Mouse (Mus musculus): ENCODE results near the gene Dgke. TPM values are rescaled to one million over a fixed set of nuclear protein-coding genes. Genes with fewer than 3 reads are reported as not detected.
A peak's percentile ranks its signal among the peaks of the same experiment; 100 is the strongest.
"Not testable (repeated sequence)": the region's sequence is repeated elsewhere in the genome, so short reads cannot be mapped to it uniquely, and the experiment has no call there.

Dgke gene
- polyA plus RNA-seq, 1 experiment from 2014 or later: 3.0 TPM

GRCm38 (mm10) chr11:89081906-89082305, 15.3 kb upstream of the Dgke start:
- not testable (repeated sequence) for H3K9me3 ChIP-seq (ENCODE audit: control insufficient read depth, low read length); H3K27me3 ChIP-seq (replicated peaks; ENCODE audit: control insufficient read depth, insufficient read depth, low read length); H3K27ac ChIP-seq (replicated peaks; ENCODE audit: low read depth, low read length); H3K4me3 ChIP-seq (ENCODE audit: low read depth, low read length); H3K4me1 ChIP-seq (ENCODE audit: control insufficient read depth, insufficient read depth, low read length); ATAC-seq (ENCODE audit: low read depth); H3K9ac ChIP-seq (ENCODE audit: low read depth, low read length); H3K36me3 ChIP-seq (ENCODE audit: control insufficient read depth, insufficient read depth, low read length); H3K4me2 ChIP-seq (ENCODE audit: low read depth, low read length); DNase-seq (ENCODE audit: low spot score)
- WGBS: 48% methylated on average over 5 of the region's 5 CpGs

GRCm38 (mm10) chr11:89078996-89079680, 12.5 kb upstream of the Dgke start:
- Histone ChIP-seq H3K9me3 (ENCODE audit: control insufficient read depth, low read length) (no peaks in the 10 kb centered on the region), H3K27ac (replicated peaks; ENCODE audit: low read depth, low read length) (no peak overlapping the region), H3K9ac (ENCODE audit: low read depth, low read length) (no peak overlapping the region), H3K4me1 (ENCODE audit: control insufficient read depth, insufficient read depth, low read length) (no peaks in the 10 kb centered on the region), H3K4me2 (ENCODE audit: low read depth, low read length) (no peak overlapping the region), H3K36me3 (ENCODE audit: control insufficient read depth, insufficient read depth, low read length) (no peaks in the 10 kb centered on the region), H3K4me3 (ENCODE audit: low read depth, low read length) (no peak overlapping the region), H3K27me3 (replicated peaks; ENCODE audit: control insufficient read depth, insufficient read depth, low read length) (no peaks in the 10 kb centered on the region)
- WGBS: 78% methylated on average over 16 of the region's 16 CpGs
- ATAC-seq (ENCODE audit: low read depth): no peak
- DNase-seq (ENCODE audit: low spot score): no peak

GRCm38 (mm10) chr11:89078305-89078704, 11.7 kb upstream of the Dgke start:
- Histone ChIP-seq H3K4me3 (ENCODE audit: low read depth, low read length) (no peak overlapping the region), H3K4me2 (ENCODE audit: low read depth, low read length) (no peak overlapping the region), H3K27ac (replicated peaks; ENCODE audit: low read depth, low read length) (no peak overlapping the region), H3K9me3 (ENCODE audit: control insufficient read depth, low read length) (no peaks in the 10 kb centered on the region), H3K36me3 (ENCODE audit: control insufficient read depth, insufficient read depth, low read length) (no peaks in the 10 kb centered on the region), H3K4me1 (ENCODE audit: control insufficient read depth, insufficient read depth, low read length) (no peaks in the 10 kb centered on the region), H3K27me3 (replicated peaks; ENCODE audit: control insufficient read depth, insufficient read depth, low read length) (no peaks in the 10 kb centered on the region), H3K9ac (ENCODE audit: low read depth, low read length) (no peak overlapping the region)
- ATAC-seq (ENCODE audit: low read depth) (no peak), DNase-seq (ENCODE audit: low spot score) (no peak)
- 88% methylated on average over 3 of the region's 3 CpGs for WGBS

GRCm38 (mm10) chr11:89077601-89078000, 11.0 kb upstream of the Dgke start:
- H3K27me3 ChIP-seq (replicated peaks; ENCODE audit: control insufficient read depth, insufficient read depth, low read length): no peaks in the 10 kb centered on the region
- H3K4me2 ChIP-seq (ENCODE audit: low read depth, low read length): no peak overlapping the region
- no peak overlapping the region for H3K9ac ChIP-seq (ENCODE audit: low read depth, low read length)
- H3K9me3 ChIP-seq (ENCODE audit: control insufficient read depth, low read length): no peaks in the 10 kb centered on the region
- DNase-seq (ENCODE audit: low spot score): no peak
- H3K27ac ChIP-seq (replicated peaks; ENCODE audit: low read depth, low read length): no peak overlapping the region
- WGBS: 77% methylated on average over 8 of the region's 8 CpGs
- H3K36me3 ChIP-seq (ENCODE audit: control insufficient read depth, insufficient read depth, low read length): no peaks in the 10 kb centered on the region
- H3K4me3 ChIP-seq (ENCODE audit: low read depth, low read length): no peak overlapping the region
- H3K4me1 ChIP-seq (ENCODE audit: control insufficient read depth, insufficient read depth, low read length): no peaks in the 10 kb centered on the region
- ATAC-seq (ENCODE audit: low read depth): no peak

DNA sequence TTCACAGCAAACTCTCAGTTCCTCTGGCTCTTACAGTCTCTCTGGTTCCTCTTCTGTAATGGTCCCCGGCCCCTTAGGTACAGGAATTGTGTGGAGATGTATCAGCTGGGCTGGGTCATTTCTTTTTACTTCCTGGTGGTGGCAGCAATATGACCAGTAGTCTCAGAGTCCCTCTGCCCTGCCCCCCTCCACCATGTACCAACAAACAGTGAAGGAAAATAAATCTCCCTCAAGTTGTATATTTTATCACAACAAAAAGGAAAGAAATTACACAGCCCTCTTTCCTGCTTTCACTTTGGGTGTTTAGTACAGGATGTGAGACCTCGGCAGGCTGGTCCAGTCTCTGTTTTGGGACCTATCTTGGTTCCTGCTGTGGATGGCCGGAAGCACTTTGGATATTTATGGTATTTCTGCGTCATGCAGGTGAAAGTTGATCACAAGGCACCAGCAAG, 9.7 kb upstream of the Dgke start:
- no peaks in the 10 kb centered on the region for H3K36me3 ChIP-seq (ENCODE audit: control insufficient read depth, insufficient read depth, low read length)
- H3K9ac ChIP-seq (ENCODE audit: low read depth, low read length): no peak overlapping the region
- H3K27me3 ChIP-seq (replicated peaks; ENCODE audit: control insufficient read depth, insufficient read depth, low read length): no peaks in the 10 kb centered on the region
- WGBS: 67% methylated on average over 4 of the region's 4 CpGs
- H3K9me3 ChIP-seq (ENCODE audit: control insufficient read depth, low read length): no peaks in the 10 kb centered on the region
- no peak overlapping the region for H3K4me3 ChIP-seq (ENCODE audit: low read depth, low read length)
- H3K27ac ChIP-seq (replicated peaks; ENCODE audit: low read depth, low read length): no peak overlapping the region
- H3K4me2 ChIP-seq (ENCODE audit: low read depth, low read length): no peak overlapping the region
- ATAC-seq (ENCODE audit: low read depth) (no peak), DNase-seq (ENCODE audit: low spot score) (no peak)
- no peaks in the 10 kb centered on the region for H3K4me1 ChIP-seq (ENCODE audit: control insufficient read depth, insufficient read depth, low read length)

- Histone ChIP-seq H3K27me3 (replicated peaks; ENCODE audit: control insufficient read depth, insufficient read depth, low read length) (no peaks in the 10 kb centered on the region), H3K27ac (replicated peaks; ENCODE audit: low read depth, low read length) (no peak overlapping the region), H3K9me3 (ENCODE audit: control insufficient read depth, low read length) (no peaks in the 10 kb centered on the region), H3K4me1 (ENCODE audit: control insufficient read depth, insufficient read depth, low read length) (no peaks in the 10 kb centered on the region), H3K4me3 (ENCODE audit: low read depth, low read length) (no peak overlapping the region), H3K4me2 (ENCODE audit: low read depth, low read length) (no peak overlapping the region), H3K36me3 (ENCODE audit: control insufficient read depth, insufficient read depth, low read length) (no peaks in the 10 kb centered on the region), H3K9ac (ENCODE audit: low read depth, low read length) (no peak overlapping the region)
- WGBS: 57% methylated on average over 19 of the region's 19 CpGs
- DNase-seq (ENCODE audit: low spot score): no peak
- ATAC-seq (ENCODE audit: low read depth): no peak
These were observed 8.2 kb upstream of the Dgke start for GRCm38 (mm10) chr11:89074783-89075413.

GRCm38 (mm10) chr11:89073541-89073940, 6.9 kb upstream of the Dgke start, which contains the start of gene Gm525:
Gm525 (plus strand) TSS chr11:89073841.
- H3K4me2 ChIP-seq (ENCODE audit: low read depth, low read length): no peak within 1 kb of the TSS
- no peak within 1 kb of the TSS for H3K4me3 ChIP-seq (ENCODE audit: low read depth, low read length)
- no peak within 1 kb of the TSS for H3K27ac ChIP-seq (replicated peaks; ENCODE audit: low read depth, low read length)
- DNase-seq (ENCODE audit: low spot score) (no peak), ATAC-seq (ENCODE audit: low read depth) (no peak)
- no peak within 1 kb of the TSS for H3K9ac ChIP-seq (ENCODE audit: low read depth, low read length)
- 66% methylated on average over 8 of the region's 8 CpGs for WGBS
- no peaks in the 10 kb centered on the region for H3K36me3 ChIP-seq (ENCODE audit: control insufficient read depth, insufficient read depth, low read length)
- H3K9me3 ChIP-seq (ENCODE audit: control insufficient read depth, low read length): no peaks in the 10 kb centered on the region
- H3K27me3 ChIP-seq (replicated peaks; ENCODE audit: control insufficient read depth, insufficient read depth, low read length): no peaks in the 10 kb centered on the region
- no peaks in the 10 kb centered on the region for H3K4me1 ChIP-seq (ENCODE audit: control insufficient read depth, insufficient read depth, low read length)

DNA sequence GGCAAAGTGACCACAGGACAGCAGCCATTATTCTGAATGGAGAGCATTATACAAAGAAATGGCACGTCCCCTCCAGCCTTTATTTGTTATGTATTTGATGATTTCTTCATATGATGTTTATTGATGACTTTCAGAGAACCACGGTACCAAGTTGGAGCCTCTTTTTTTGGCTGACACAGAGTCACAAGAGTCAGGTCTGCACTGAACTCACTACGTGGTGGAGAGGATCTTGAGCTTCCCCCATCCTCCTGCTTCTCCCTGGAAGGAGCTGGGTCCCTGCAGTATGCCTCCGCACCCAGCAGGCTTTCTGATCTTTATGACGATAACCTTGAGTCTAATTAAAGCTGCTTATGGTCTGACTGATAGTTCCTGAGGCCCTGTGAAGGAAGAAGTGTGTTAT, 4.9 kb upstream of the Dgke start:
- ATAC-seq (ENCODE audit: low read depth): no peak
- no peak overlapping the region for H3K27ac ChIP-seq (replicated peaks; ENCODE audit: low read depth, low read length)
- H3K9me3 ChIP-seq (ENCODE audit: control insufficient read depth, low read length): no peaks in the 10 kb centered on the region
- no peak overlapping the region for H3K9ac ChIP-seq (ENCODE audit: low read depth, low read length)
- no peaks in the 10 kb centered on the region for H3K4me1 ChIP-seq (ENCODE audit: control insufficient read depth, insufficient read depth, low read length)
- DNase-seq (ENCODE audit: low spot score): no peak
- 81% methylated on average over 5 of the region's 5 CpGs for WGBS
- no peak overlapping the region for H3K4me3 ChIP-seq (ENCODE audit: low read depth, low read length)
- no peaks in the 10 kb centered on the region for H3K36me3 ChIP-seq (ENCODE audit: control insufficient read depth, insufficient read depth, low read length)
- H3K27me3 ChIP-seq (replicated peaks; ENCODE audit: control insufficient read depth, insufficient read depth, low read length): no peaks in the 10 kb centered on the region
- no peak overlapping the region for H3K4me2 ChIP-seq (ENCODE audit: low read depth, low read length)

DNA sequence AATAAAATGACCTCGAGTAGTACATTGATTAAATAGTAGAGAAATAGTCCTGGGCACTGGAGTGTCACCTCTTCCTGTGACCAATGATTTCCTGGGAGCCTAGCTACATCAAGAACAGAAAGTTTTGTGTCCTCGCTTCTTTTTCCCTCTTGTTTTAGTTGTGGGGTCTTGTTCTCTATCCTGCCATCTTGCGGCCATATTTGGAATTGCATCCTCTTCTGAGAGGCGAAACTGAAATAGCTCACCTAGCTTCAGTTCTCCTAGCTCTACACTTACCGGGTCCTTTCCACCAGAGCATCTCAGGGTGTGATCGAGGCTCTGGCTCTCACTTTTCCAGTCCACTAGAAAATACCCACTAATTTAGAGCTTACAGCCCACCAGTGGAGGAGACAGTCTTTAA, 2.7 kb upstream of the Dgke start:
- DNase-seq (ENCODE audit: low spot score): peak; percentile 40
- no peak overlapping the region for H3K27ac ChIP-seq (replicated peaks; ENCODE audit: low read depth, low read length)
- no peak for ATAC-seq (ENCODE audit: low read depth)
- H3K36me3 ChIP-seq (ENCODE audit: control insufficient read depth, insufficient read depth, low read length): no peaks in the 10 kb centered on the region
- H3K4me1 ChIP-seq (ENCODE audit: control insufficient read depth, insufficient read depth, low read length): no peaks in the 10 kb centered on the region
- whole genome bisulfite sequencing: 30% methylated on average over 6 of the region's 6 CpGs
- H3K4me3 ChIP-seq (ENCODE audit: low read depth, low read length): no peak overlapping the region
- H3K4me2 ChIP-seq (ENCODE audit: low read depth, low read length): no peak overlapping the region
- no peaks in the 10 kb centered on the region for H3K27me3 ChIP-seq (replicated peaks; ENCODE audit: control insufficient read depth, insufficient read depth, low read length)
- no peaks in the 10 kb centered on the region for H3K9me3 ChIP-seq (ENCODE audit: control insufficient read depth, low read length)
- H3K9ac ChIP-seq (ENCODE audit: low read depth, low read length): no peak overlapping the region
